Mouse (Mus musculus): ENCODE measurements at regions not wholly inside any gene's neighbourhood (a gene's known extent, or its start where the extent isn't known, plus 50 kb on each side); places are given as distances from the start of the nearest gene placed in this dataset.

- TF ChIP-seq CTCF (IDR thresholded peaks at IDR 0.05; ENCODE audit: low read depth, low read length), result no peak
- TF ChIP-seq GATA1 (IDR thresholded peaks at IDR 0.05; ENCODE audit: borderline replicate concordance, low read length), result no peak
- TF ChIP-seq GATA2 (IDR thresholded peaks at IDR 0.05; ENCODE audit: borderline replicate concordance, low read depth, low read length), result no peak
These were observed 96.1 kb downstream of the 1700001O22Rik start for GRCm38 (mm10) chr2:30707099-30708000.
